Mouse (Mus musculus) liver, adult 2 months (tissue): ENCODE results near the gene Mcm7. TPM values are rescaled to one million over a fixed set of nuclear protein-coding genes. Genes with fewer than 3 reads are reported as not detected.
A peak's percentile ranks its signal among the peaks of the same experiment; 100 is the strongest.
"Not testable (repeated sequence)": the region's sequence is repeated elsewhere in the genome, so short reads cannot be mapped to it uniquely, and the experiment has no call there.

Source experiments
- DNase-seq: peaks from one replicate; pipeline ENCODE4 v3.0.0-alpha.2; 2011; ENCODE audit warnings: low read depth, low spot score; ENCODE audit errors: extremely low read depth
- H3K27ac ChIP-seq: fragments of 200-500 bp; replicated peaks from 2 replicates; pipeline ENCODE4 v1.5.1; 2012; ENCODE audit warnings: low read depth, mild to moderate bottlenecking, control low read depth, inconsistent platforms, low read length; ENCODE audit not compliant: insufficient read depth
- H3K27me3 ChIP-seq: fragments of 200-500 bp; 2 replicates; pipeline ENCODE4 v1.6.1; 2012; ENCODE audit warnings: mild to moderate bottlenecking, moderate library complexity, low read length, inconsistent platforms; ENCODE audit not compliant: control insufficient read depth, insufficient read depth
- H3K36me3 ChIP-seq: fragments of 200-500 bp; 2 replicates; pipeline ENCODE4 v1.6.1; 2012; ENCODE audit warnings: low read length, inconsistent platforms; ENCODE audit not compliant: control insufficient read depth, insufficient read depth
- H3K4me1 ChIP-seq: fragments of 200-500 bp; 2 replicates; pipeline ENCODE4 v1.6.1; 2011; ENCODE audit warnings: low read length; ENCODE audit not compliant: control insufficient read depth, insufficient read depth
- H3K4me3 ChIP-seq: fragments of 200-500 bp; 2 replicates; pipeline ENCODE4 v1.5.1; 2011; ENCODE audit warnings: low read depth, mild to moderate bottlenecking, control low read depth, low read length, moderate library complexity; ENCODE audit not compliant: insufficient read depth
- H3K79me2 ChIP-seq: fragments of 200-500 bp; 2 replicates; pipeline ENCODE4 v1.6.1; 2012; ENCODE audit warnings: inconsistent platforms, mild to moderate bottlenecking, low read length, moderate library complexity; ENCODE audit not compliant: control insufficient read depth, insufficient read depth
- H3K9ac ChIP-seq: fragments of 200-500 bp; 2 replicates; pipeline ENCODE4 v1.6.1; 2012; ENCODE audit warnings: low read depth, mild to moderate bottlenecking, control low read depth, inconsistent platforms, low read length
- CTCF ChIP-seq: fragments of 200-500 bp; IDR thresholded peaks from 2 replicates; pipeline ENCODE4 v1.5.1; 2011; ENCODE audit warnings: low read depth, low read length, control low read depth
- POLR2A ChIP-seq: fragments of 200-500 bp; IDR thresholded peaks from 2 replicates; pipeline ENCODE4 v1.6.1; 2011; ENCODE audit warnings: low read length, control low read depth; ENCODE audit not compliant: insufficient read depth; ENCODE audit errors: extremely low read depth
- WGBS: fragments of 180-500 bp; shearing (Covaris S2); methylation state at CpG from one replicate; pipeline ENCODE4 v1.1.7; 2018; 5-methylcytosine and 5-hydroxymethylcytosine counted together
- polyA plus RNA-seq: library from polyadenylated mRNA; depleted of rRNA; stranded (reverse); fragments of >200 nt; gene quantifications from 2 replicates; pipeline ENCODE4 v1.2.3, GENCODE M21; 2012; rRNA removed
- total RNA-seq: library from RNA; depleted of rRNA; stranded (reverse); fragments of >200 nt; gene quantifications from 2 replicates; pipeline ENCODE4 v1.2.3, GENCODE M21; 2014; rRNA removed

Mcm7 gene
- total RNA-seq = 11.0 and 14.8 TPM in 2 replicates
- 9.7 and 12.4 TPM in 2 replicates for polyA plus RNA-seq

DNA sequence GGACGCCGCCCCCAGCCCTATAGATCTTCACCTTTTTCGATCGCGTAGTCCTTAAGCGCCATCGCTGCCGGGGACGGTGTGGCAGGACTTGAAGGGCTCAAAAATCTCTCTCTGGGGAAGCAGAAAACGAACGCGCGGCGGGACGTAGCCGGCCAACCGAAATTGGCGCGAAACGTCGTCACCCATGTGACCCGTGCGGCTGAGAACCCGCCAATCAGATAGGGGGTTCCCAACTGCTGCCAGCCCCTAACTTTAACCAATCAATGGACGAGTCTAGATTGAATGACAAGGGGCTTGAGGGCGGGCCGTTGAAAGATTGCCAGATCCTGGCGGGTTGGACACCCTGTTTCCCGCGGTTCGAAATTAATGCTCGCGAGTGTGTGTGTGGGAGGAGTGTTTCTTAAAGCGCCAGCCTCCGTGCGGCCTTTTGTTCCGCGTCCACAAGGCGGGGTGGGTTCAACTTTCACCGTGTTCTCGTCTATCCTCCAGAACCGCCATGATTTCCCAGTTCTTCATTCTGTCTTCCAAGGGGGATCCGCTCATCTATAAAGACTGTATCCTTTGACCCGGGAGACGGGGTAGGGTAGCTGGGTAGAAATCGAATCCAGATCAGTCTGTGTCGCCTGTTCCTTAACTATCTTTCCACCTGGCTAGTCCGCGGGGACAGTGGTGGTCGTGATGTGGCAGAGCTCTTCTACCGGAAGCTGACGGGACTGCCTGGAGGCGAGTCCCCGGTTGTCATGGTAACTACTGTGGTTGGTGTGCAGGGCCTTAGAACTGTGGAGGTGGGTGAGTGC lies at the start of gene Mcm7, which contains the start of gene Ap4m1:
Gene Mcm7, minus strand, starts transcription at position 728 of the 797 bp plus-strand sequence.
Gene Ap4m1, plus strand, starts transcription at position 308 of the 797 bp plus-strand sequence.
- peak; percentile 94 for DNase-seq
- WGBS = under 1% methylated on average over 54 of the region's 54 CpGs
- peaks cover 2% of the 10 kb centered on the region; the same call in 1 of the 2 replicates for H3K4me1 ChIP-seq
- H3K4me3 ChIP-seq = peak within 1 kb of the TSS; percentile 61
- H3K36me3 ChIP-seq = peaks cover under 1% of the 10 kb centered on the region; the same call in 1 of the 2 replicates
- 0 out of 2 replicates have a peak, but pooled peaks have one; percentile 3 for TF ChIP-seq CTCF
- TF ChIP-seq POLR2A = 0 out of 2 replicates have a peak, but pooled peaks have one; percentile 15
- peak within 1 kb of the TSS; percentile 60 for H3K9ac ChIP-seq
- H3K79me2 ChIP-seq = no peaks in the 10 kb centered on the region; the same call in 1 of the 2 replicates
- no peaks in the 10 kb centered on the region for H3K27me3 ChIP-seq
- peak within 1 kb of the TSS; percentile 62 for H3K27ac ChIP-seq

DNA sequence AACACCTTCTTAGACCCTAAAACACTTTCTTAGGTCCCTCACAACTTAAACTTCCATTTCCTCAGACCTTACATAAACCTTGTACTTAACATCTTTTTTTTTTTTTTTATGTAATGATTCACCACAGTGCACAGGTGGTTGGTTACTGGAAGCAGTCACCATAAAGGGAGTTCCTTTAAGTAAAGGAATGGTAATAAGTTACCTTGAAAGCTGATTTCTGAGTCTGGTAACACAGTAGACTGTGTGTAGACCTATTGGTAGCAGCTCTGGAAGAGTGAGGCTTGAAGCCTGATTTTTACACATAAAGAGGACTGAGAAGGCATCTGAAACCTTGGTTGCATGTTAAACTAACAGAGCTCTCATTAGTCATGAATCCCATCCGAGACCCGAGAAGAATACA lies 47.6 kb upstream of the Mcm7 start:
- H3K4me1 ChIP-seq = no peaks in the 10 kb centered on the region
- H3K79me2 ChIP-seq = no peaks in the 10 kb centered on the region
- H3K27ac ChIP-seq = no peak overlapping the region
- H3K9ac ChIP-seq = no peak overlapping the region
- no peak for DNase-seq
- H3K36me3 ChIP-seq = no peaks in the 10 kb centered on the region
- H3K4me3 ChIP-seq = no peak overlapping the region
- TF ChIP-seq POLR2A (no peak), CTCF (no peak)
- 34% methylated on average over 2 of the region's 2 CpGs for WGBS
- no peaks in the 10 kb centered on the region for H3K27me3 ChIP-seq

DNA sequence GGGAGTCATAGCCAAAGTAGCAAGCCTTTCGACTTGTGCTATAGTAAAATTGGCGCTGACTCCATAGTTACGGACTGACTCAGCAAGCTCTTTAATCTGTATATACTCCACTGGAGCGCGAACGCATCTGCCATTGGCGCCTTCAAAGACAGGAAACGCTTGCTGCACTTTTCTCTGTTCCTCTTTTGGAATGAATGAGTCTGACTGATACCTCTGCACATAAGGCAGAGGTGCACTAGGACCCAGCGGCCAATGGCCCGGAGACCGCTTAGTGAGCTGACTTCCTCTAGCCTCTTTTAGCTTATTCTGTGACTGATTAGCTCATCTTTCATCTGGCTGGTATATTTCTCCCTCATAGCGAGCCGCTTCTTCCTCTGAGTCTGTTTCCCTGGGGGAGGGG lies 44.4 kb upstream of the Mcm7 start:
- H3K36me3 ChIP-seq, H3K4me3 ChIP-seq, H3K27ac ChIP-seq, H3K79me2 ChIP-seq, H3K27me3 ChIP-seq, H3K4me1 ChIP-seq, H3K9ac ChIP-seq, DNase-seq: not testable (repeated sequence)
- 94% methylated on average over 13 of the region's 13 CpGs for WGBS

DNA sequence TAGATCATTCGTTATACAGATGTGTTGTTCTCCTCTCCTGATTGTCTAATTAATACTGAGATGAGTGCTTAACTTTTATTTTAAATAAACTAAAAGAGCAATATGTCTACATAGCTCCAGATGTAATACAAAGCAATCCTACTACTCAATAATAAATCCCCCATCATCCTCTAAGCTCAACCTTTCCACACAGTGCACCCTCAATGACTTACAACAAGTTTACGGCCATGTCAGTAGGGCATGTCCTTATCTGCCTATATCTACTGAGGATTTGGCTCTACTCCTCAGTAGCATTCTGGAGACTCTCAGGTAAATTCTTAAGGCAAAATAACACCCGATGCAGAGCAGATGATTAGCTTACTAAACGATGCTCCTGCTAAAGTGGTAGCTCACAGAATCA lies 35.7 kb upstream of the Mcm7 start:
- Histone ChIP-seq H3K79me2 (no peaks in the 10 kb centered on the region), H3K4me3 (no peak overlapping the region), H3K9ac (no peak overlapping the region), H3K27ac (no peak overlapping the region), H3K27me3 (no peaks in the 10 kb centered on the region), H3K4me1 (peaks cover 3% of the 10 kb centered on the region; the same call in 1 of the 2 replicates), H3K36me3 (no peaks in the 10 kb centered on the region)
- 82% methylated on average over 4 of the region's 4 CpGs for WGBS
- no peak for DNase-seq
- TF ChIP-seq CTCF (no peak), POLR2A (no peak)

DNA sequence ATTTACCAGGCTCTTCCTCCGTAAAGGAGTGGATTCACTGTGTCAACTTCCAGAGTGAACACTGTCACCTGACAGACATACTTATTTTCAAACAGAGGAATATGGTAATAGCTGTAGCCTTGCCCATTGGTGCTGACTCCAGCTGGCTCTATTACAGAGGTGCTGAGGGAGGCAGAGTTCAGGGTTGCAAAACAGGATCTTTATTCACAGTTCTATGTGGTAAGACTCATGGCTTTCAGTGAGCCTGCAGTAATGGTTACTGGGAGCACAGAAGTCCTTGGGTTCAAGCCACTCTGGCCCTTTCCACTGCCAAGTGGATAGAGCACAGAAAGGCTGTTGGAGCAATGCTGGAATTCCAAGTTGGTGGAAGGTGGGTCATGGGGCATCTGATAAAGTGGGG lies 35.0 kb upstream of the Mcm7 start:
- no peaks in the 10 kb centered on the region for H3K79me2 ChIP-seq
- no peak overlapping the region for H3K9ac ChIP-seq
- 20% methylated on average over 1 of the region's 1 CpGs for WGBS
- H3K36me3 ChIP-seq = no peaks in the 10 kb centered on the region
- H3K27ac ChIP-seq = no peak overlapping the region
- H3K27me3 ChIP-seq = no peaks in the 10 kb centered on the region
- TF ChIP-seq CTCF = no peak
- no peak for TF ChIP-seq POLR2A
- H3K4me1 ChIP-seq = peaks cover 3% of the 10 kb centered on the region; the same call in 1 of the 2 replicates
- no peak overlapping the region for H3K4me3 ChIP-seq
- peak; percentile 93 for DNase-seq

DNA sequence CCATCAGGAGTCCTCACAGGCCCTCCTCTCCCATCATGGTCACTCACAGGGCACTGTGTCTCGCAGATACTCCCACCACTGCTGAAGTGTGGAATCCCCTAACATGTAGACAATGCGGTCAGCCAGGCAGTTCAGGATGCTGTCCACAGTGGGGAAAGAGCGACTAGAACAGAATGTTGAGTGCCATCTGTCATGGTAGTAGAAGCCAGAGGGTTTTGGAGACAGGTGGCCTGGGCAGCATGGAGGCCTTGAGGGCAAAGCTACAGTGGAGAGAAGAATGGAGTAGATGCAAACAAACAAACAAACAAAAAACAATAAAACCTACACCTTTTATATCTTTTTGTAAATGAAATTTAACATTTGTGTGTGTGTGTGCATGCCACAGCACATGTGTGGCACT lies 29.9 kb upstream of the Mcm7 start:
- no peak for TF ChIP-seq POLR2A
- TF ChIP-seq CTCF = no peak
- no peaks in the 10 kb centered on the region for H3K4me1 ChIP-seq
- H3K79me2 ChIP-seq = no peaks in the 10 kb centered on the region
- H3K9ac ChIP-seq = no peak overlapping the region
- H3K36me3 ChIP-seq = no peaks in the 10 kb centered on the region
- 92% methylated on average over 3 of the region's 3 CpGs for WGBS
- no peaks in the 10 kb centered on the region for H3K27me3 ChIP-seq
- DNase-seq = no peak
- H3K4me3 ChIP-seq = no peak overlapping the region
- H3K27ac ChIP-seq = no peak overlapping the region
